Mouse (Mus musculus): ENCODE data around the gene Klf13. TPM values are rescaled to one million over a fixed set of nuclear protein-coding genes. Genes with fewer than 3 reads are reported as not detected.

Klf13 gene
- total RNA-seq, 2 experiments from 2014 or later = 200 to 216 TPM

DNA sequence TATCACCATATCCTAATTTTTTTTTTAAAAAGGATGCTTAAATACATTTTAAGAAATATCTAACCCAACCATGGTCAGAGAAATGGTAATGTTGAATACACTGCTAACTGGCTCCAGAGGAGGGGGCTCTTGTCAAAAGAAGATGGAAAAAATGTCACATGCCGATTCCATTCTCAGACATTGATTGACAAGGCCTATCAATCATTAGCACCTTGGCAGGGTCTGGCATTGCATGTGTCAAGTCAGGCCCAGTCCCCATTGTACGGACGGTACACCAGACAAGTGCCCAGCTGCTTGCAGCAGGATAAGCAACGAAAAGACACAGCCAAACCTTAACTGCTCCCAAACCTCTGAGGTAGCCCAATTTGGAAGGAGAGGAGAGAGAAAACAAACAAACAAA lies 44.1 kb downstream of the Klf13 start:
- H3K4me3 ChIP-seq = no peak overlapping the region
- TF ChIP-seq CTCF (conservative IDR thresholded peaks at IDR 0.05) = peak; percentile 30; the same call in 1 of the 2 replicates
- DNase-seq (ENCODE audit: low spot score in 2 of 2) = no peak
- peak overlapping the region; percentile 99 for H3K27ac ChIP-seq

- no peak for TF ChIP-seq CTCF (conservative IDR thresholded peaks at IDR 0.05)
- Histone ChIP-seq H3K27ac (peak overlapping the region; percentile 99), H3K4me3 (no peak overlapping the region)
- DNase-seq (ENCODE audit: low spot score in 2 of 2) = no peak
Observed at GRCm38 (mm10) chr7:63893729-63894128, 45.0 kb downstream of the Klf13 start.

DNA sequence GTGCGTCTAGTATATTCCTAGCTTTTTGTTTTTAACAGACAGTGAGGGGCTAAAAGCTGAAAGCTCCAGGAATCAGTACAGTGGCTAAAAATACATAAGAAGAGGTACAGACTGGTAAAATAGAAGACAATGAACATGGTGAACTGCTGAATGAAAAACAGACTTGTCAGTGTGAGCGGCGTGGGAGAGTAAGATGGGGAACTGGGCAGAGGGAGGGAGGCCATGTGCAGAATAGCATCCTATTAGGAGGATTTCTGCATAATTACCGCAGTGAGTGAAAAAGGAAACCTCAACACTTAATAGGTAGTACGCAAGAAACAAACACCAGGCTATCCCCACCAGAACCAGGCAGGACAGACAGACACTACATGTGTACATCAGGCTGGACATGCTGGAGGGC lies 45.5 kb downstream of the Klf13 start:
- DNase-seq (ENCODE audit: low spot score in 2 of 2) = no peak
- Histone ChIP-seq H3K27ac (peak overlapping the region; percentile 99), H3K4me3 (no peak overlapping the region)
- TF ChIP-seq CTCF (conservative IDR thresholded peaks at IDR 0.05) = no peak

DNA sequence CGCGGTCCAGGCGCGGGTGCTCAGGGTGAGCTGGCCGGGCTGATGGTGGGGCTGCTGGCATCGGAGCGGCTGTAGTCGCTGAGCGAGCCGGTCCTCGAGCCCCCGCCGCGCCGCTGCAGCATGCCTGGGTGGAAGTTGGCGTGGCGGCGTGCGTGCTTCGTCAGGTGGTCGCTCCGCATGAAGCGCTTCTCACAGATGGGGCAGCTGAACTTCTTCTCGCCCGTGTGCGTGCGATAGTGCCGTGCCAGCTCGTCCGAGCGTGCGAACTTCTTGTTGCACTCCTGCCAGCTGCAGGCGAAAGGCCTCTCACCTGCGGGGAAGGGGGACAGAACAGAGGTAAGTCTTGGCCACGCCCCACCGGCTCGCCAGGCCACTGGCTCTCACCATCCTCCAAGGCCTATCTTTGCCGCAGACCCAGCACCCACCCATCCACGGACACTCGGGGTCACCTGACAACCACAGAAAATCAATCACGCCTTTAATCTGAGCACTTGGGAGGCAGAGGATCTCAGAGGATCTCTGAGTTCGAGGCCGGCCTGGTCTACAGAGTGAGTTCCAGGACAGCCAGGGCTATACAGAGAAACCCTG lies 47.1 kb downstream of the Klf13 start:
- no peak overlapping the region for H3K4me3 ChIP-seq
- peak overlapping the region; percentile 80 for H3K27ac ChIP-seq
- no peak for TF ChIP-seq CTCF (conservative IDR thresholded peaks at IDR 0.05)
- no peak for DNase-seq (ENCODE audit: low spot score in 2 of 2)

DNA sequence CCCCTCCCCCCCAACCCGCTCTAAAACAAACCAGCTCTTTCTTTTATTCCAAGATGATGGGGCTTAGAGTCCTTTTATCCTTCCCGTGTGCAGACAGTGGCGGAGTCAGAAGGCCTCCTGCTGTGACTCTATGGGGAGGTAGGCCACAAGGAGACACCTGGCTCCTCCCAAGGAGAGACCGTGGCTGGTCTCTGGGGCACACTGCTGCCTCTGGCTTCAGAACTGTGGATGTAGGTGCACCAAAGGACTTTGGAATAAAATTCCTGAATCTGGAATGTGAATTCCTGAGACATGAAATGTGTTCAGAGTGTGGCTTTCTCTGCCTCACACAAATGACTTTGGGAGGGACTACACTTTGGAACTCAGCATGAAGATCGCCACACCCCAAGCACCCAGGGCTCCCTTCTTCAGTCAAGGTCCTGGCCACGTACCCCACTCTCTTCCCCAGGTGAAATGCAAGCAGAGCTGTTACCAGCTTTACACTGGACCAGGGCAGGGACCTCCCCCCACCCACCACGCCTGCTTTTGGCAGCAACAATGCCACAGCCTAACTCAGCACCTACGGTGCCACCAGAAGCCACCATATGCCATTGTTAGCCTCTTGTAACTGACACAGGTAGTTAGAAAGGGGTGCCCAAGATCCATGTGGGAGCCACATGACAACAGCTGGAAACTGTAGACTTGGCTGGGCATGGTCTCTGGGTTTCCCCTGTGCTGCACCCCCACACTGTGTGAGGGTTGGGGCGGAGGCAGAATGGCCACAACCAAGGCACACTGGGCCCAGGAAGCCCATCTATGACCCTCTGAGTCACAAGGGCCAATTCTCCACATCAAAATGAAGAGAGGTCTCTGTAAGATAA lies 49.4 kb downstream of the Klf13 start:
- Histone ChIP-seq H3K27ac (peak overlapping the region; percentile 57), H3K4me3 (no peak overlapping the region)
- DNase-seq (ENCODE audit: low spot score in 2 of 2) = no peak
- no peak for TF ChIP-seq CTCF (conservative IDR thresholded peaks at IDR 0.05)

DNA sequence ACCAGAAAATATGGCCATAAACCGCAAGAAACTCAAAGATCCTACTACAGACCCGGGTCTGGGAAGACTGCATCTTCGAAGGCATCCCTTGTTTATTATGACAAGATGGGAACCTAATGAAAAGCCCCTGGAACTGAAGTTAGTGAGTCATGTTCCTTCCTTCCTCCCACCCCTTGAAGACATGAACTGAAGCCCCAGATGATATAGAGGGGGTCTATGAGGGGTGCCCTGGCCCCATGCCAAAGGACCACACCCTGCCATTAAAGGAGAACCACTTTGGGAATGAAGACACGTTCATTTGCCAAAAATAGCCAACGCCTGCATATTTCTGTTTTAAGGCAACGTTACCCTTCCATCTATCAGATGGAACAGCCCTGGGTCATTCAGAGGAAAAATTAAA lies 50.0 kb downstream of the Klf13 start:
- Histone ChIP-seq H3K4me3 (no peak overlapping the region), H3K27ac (peak overlapping the region; percentile 57; the same call in 1 of the 2 replicates)
- DNase-seq (ENCODE audit: low spot score in 2 of 2) = no peak
- no peak for TF ChIP-seq CTCF (conservative IDR thresholded peaks at IDR 0.05)

DNA sequence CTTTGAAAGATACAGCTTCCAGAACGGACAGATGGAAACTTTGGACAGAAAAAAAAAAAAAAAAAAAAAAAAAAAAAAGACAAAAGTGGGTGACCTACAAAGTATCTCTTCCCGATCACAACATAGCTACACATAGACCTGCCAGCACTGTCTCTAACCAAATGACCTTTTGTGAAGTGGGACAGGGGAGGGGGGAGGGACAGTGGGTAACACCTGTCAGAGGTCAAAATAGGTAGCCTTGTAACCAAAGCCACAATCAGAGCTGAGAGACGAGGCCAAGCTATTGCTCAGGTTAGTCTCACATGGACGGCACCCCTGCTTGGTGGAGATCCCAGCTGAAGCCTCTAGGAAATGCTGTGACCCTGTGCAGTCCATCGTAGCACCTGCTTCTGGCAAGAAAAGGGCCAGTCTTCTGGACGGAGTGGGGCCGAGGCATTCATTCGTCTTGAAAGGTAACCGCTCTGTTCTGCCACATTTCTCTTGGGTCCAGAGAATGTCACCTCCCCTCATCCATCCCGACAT lies 51.1 kb downstream of the Klf13 start:
- no peak for DNase-seq (ENCODE audit: low spot score in 2 of 2)
- Histone ChIP-seq H3K4me3 (no peak overlapping the region), H3K27ac (no peak overlapping the region; the same call in 1 of the 2 replicates)
- TF ChIP-seq CTCF (conservative IDR thresholded peaks at IDR 0.05) = no peak

DNA sequence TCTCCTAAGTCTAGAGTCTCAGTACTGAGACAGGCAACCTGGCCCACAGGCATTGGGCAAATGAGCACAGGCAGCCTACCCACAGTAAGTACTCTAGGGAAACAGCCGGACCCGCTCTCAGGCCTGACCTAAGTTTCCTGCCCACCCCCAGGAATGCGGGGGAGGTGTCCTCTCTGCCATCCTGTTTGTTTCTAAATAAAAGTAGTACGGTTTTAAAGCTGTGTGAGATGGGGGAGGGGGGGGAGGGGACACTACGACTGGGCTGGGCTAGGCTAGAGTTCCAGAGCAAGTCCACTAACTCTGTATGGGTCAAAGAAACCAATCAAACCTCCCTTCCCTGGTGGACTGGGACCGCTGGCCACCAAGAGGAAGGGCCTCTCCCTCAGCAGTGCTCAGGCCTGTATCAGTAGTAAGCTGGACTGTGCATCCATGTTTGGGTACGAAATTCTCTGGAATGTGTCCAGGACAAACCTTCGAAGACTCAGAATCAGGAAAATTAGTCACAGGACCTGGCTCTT lies 51.6 kb downstream of the Klf13 start:
- no peak overlapping the region for H3K4me3 ChIP-seq
- DNase-seq (ENCODE audit: low spot score in 2 of 2) = no peak
- no peak overlapping the region; the same call in 1 of the 2 replicates for H3K27ac ChIP-seq
- TF ChIP-seq CTCF (conservative IDR thresholded peaks at IDR 0.05) = no peak

GRCm38 (mm10) chr7:63885025-63885424 lies 53.7 kb downstream of the Klf13 start:
- Histone ChIP-seq H3K27ac (no peak overlapping the region), H3K4me3 (no peak overlapping the region)
- TF ChIP-seq CTCF (conservative IDR thresholded peaks at IDR 0.05) = no peak
- DNase-seq (ENCODE audit: low spot score in 2 of 2) = no peak

DNA sequence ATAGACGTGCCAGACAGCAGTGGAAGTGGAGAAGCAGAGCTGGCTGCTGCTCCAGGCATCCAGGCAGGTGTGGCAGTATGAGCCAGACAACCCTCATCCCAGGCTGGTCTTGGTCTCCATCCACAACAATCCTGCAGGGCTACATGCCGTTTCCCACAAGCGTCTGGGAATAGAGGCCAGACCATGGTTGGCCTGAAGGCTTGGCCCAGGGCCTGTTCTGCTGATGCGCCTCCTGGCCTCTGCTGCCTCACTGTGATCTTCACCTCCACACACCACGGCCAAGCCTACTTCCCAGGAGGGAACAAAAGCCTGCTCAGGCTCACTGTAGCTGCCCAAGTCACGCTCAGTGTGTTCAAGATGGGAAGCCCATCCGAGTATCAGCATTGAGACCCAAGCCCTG lies 56.0 kb downstream of the Klf13 start:
- TF ChIP-seq CTCF (conservative IDR thresholded peaks at IDR 0.05) = no peak
- DNase-seq (ENCODE audit: low spot score in 2 of 2) = no peak
- H3K27ac ChIP-seq = no peak overlapping the region
- H3K4me3 ChIP-seq = no peak overlapping the region

GRCm38 (mm10) chr7:63879583-63879982 lies 59.1 kb downstream of the Klf13 start:
- TF ChIP-seq CTCF (conservative IDR thresholded peaks at IDR 0.05) = no peak
- Histone ChIP-seq H3K4me3 (no peak overlapping the region), H3K27ac (peak overlapping the region; percentile 72)
- DNase-seq (ENCODE audit: low spot score in 2 of 2) = peak in 1 of 2 experiments; percentile 38

GRCm38 (mm10) chr7:63877610-63878009 lies 61.1 kb downstream of the Klf13 start:
- no peak for DNase-seq (ENCODE audit: low spot score in 2 of 2)
- Histone ChIP-seq H3K27ac (no peak overlapping the region), H3K4me3 (no peak overlapping the region)
- TF ChIP-seq CTCF (conservative IDR thresholded peaks at IDR 0.05) = no peak

GRCm38 (mm10) chr7:63876640-63877039 lies 62.1 kb downstream of the Klf13 start:
- no peak for DNase-seq (ENCODE audit: low spot score in 2 of 2)
- Histone ChIP-seq H3K27ac (no peak overlapping the region), H3K4me3 (no peak overlapping the region)
- TF ChIP-seq CTCF (conservative IDR thresholded peaks at IDR 0.05) = no peak

Data from layer of hippocampus, adult 2 months (tissue).